ENCODE assay signal across 8 mouse cellular contexts in the genomic region with DNA sequence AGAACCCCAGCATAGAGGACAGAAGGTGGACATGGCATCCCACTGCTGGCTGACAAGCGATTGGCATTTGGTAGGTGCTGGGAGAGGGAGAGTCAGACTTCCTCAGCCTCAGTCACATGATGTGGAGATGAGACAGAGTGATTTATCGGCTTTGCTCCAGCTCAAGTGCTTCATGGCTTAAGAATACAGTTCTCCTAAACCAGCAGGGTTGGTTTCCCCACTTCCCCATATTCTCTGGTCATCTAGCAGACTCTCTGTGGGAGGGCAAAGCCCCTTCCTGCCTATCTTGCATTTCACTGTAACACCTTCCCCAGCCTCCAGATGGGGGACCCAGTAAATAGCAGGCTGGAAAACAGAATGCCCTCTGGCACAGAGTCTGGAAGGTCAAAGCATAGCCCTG.
DNase-seq lines count a peak whose midpoint lies in the region; ATAC-seq and TF ChIP-seq lines count a peak whose summit lies in the region.

No protein-coding gene starts in this region.

- peak overlapping the region; percentile 48 for H3K4me2 ChIP-seq in heart, embryonic 11.5 days

- no peak for DNase-seq in heart, postnatal 4 days
- peak; percentile 64 for DNase-seq in kidney, adult 2 months
- no peak for DNase-seq in thymus, postnatal 10 days (ENCODE audit: low spot score in 2 of 2)
- no peak for DNase-seq in cerebellum, postnatal 36 days
- DNase-seq in layer of hippocampus, postnatal 10 days (ENCODE audit: low spot score in 2 of 2) = no peak

- WGBS in heart, embryonic 11.5 days (ENCODE audit: insufficient replicate concordance) = 15% methylated on average over 2 of the region's 2 CpGs
- WGBS in kidney, adult 2 months = 28% methylated on average over 2 of the region's 2 CpGs

- H3K27ac ChIP-seq in heart, embryonic 11.5 days (ENCODE audit: low read depth, low read length) = peak overlapping the region; percentile 59
- H3K27ac ChIP-seq in brown adipose tissue, adult 24 weeks (replicated peaks; ENCODE audit: low read depth, low read length) = peak overlapping the region; percentile 94
- H3K27ac ChIP-seq in kidney, adult 2 months (ENCODE audit: insufficient read depth, low read depth, low read length) = peak overlapping the region; percentile 20

- no peaks in the 10 kb centered on the region for H3K9me3 ChIP-seq in heart, embryonic 11.5 days (replicated peaks; ENCODE audit: control insufficient read depth, low read length)

- no peak for TF ChIP-seq POLR2A in kidney, adult 2 months (IDR thresholded peaks at IDR 0.05; ENCODE audit: low read depth, low read length)

- TF ChIP-seq CTCF in kidney, adult 2 months (conservative IDR thresholded peaks at IDR 0.05; ENCODE audit: insufficient read depth, insufficient read length, low read depth, low read length) = no peak

- no peaks in the 10 kb centered on the region for H3K27me3 ChIP-seq in heart, embryonic 11.5 days (ENCODE audit: control insufficient read depth, insufficient read depth, low read length)
- no peaks in the 10 kb centered on the region for H3K27me3 ChIP-seq in kidney, adult 2 months (replicated peaks; ENCODE audit: control insufficient read depth, insufficient read depth, low read length)

- H3K36me3 ChIP-seq in heart, embryonic 11.5 days (ENCODE audit: control insufficient read depth, insufficient read depth, low read length) = no peaks in the 10 kb centered on the region
- H3K36me3 ChIP-seq in kidney, adult 2 months (ENCODE audit: control insufficient read depth, insufficient read depth, low read length) = no peaks in the 10 kb centered on the region

- no peak for ATAC-seq in heart, embryonic 11.5 days (replicated peaks; ENCODE audit: insufficient number of reproducible peaks, low FRiP score, low TSS enrichment)
- ATAC-seq in megakaryocyte progenitor cell, adult 5-6 weeks (replicated peaks; ENCODE audit: poor library complexity) = peak; percentile 82

- H3K9ac ChIP-seq in heart, embryonic 11.5 days (ENCODE audit: low read depth, low read length) = no peak overlapping the region; the same call in 1 of the 2 replicates

- no peak overlapping the region for H3K4me3 ChIP-seq in heart, embryonic 11.5 days (ENCODE audit: low read depth, low read length)
- H3K4me3 ChIP-seq in brown adipose tissue, adult 24 weeks (ENCODE audit: insufficient read depth, low read depth, low read length) = no peak overlapping the region; the same call in 1 of the 2 replicates
- no peak overlapping the region for H3K4me3 ChIP-seq in kidney, adult 2 months (ENCODE audit: insufficient read depth, low read depth, low read length)

- H3K4me1 ChIP-seq in heart, embryonic 11.5 days (ENCODE audit: control insufficient read depth, insufficient read depth, low read length) = peaks cover 25% of the 10 kb centered on the region
- H3K4me1 ChIP-seq in brown adipose tissue, adult 24 weeks (ENCODE audit: control insufficient read depth, insufficient read depth, insufficient read length, low read length) = peaks cover 8% of the 10 kb centered on the region; the same call in 1 of the 2 replicates
- H3K4me1 ChIP-seq in kidney, adult 2 months (ENCODE audit: control insufficient read depth, insufficient read depth, low read length) = peaks cover 28% of the 10 kb centered on the region

Comparison
In these comparisons a context has a peak if more than half of its experiments do, and no peak if none do; other contexts are left out.
1. H3K27ac ChIP-seq: peak in every context shown above with its lines; median percentile 94 in brown adipose tissue, adult 24 weeks; 59 in heart, embryonic 11.5 days; 20 in kidney, adult 2 months.